Mouse (Mus musculus) liver, embryonic 14.5 days (tissue): ENCODE results near the gene Clptm1l.

Experiments
- CTCF ChIP-seq: IDR thresholded peaks from 2 replicates; pipeline ENCODE4 v1.5.1; 2016; ENCODE audit warnings: antibody characterized with exemption, low read depth, control low read depth
- EP300 ChIP-seq: IDR thresholded peaks from 2 replicates; pipeline ENCODE4 v1.6.1; 2016; ENCODE audit warnings: antibody characterized with exemption, low read depth

- TF ChIP-seq CTCF (no peak), EP300 (no peak)
Observed at GRCm38 (mm10) chr13:73618406-73618805, 14.6 kb downstream of the Clptm1l start.
